Mouse (Mus musculus) thymus, adult 2 months (tissue): ENCODE measurements around the gene Slfn14. TPM values are rescaled to one million over a fixed set of nuclear protein-coding genes. Genes with fewer than 3 reads are reported as not detected.

Experiments
- DNase-seq: peaks from one replicate; pipeline ENCODE4 v3.0.0; 2021
- H3K27ac ChIP-seq: fragments of 200-500 bp; 2 replicates; pipeline ENCODE4 v1.5.1; 2012; ENCODE audit warnings: low read length, control low read depth; ENCODE audit not compliant: control insufficient read depth, insufficient read depth
- H3K27me3 ChIP-seq: fragments of 200-500 bp; 2 replicates; pipeline ENCODE4 v1.6.1; 2012; ENCODE audit warnings: mild to moderate bottlenecking, low read length, moderate library complexity, mixed read lengths; ENCODE audit not compliant: control insufficient read depth, insufficient read depth
- H3K36me3 ChIP-seq: fragments of 200-500 bp; 2 replicates; pipeline ENCODE4 v1.6.1; 2012; ENCODE audit warnings: mild to moderate bottlenecking, low read length, moderate library complexity; ENCODE audit not compliant: control insufficient read depth, insufficient read depth
- H3K4me1 ChIP-seq: fragments of 200-500 bp; replicated peaks from 2 replicates; pipeline ENCODE4 v1.6.1; 2012; ENCODE audit warnings: low read length; ENCODE audit not compliant: control insufficient read depth, insufficient read depth
- H3K4me3 ChIP-seq: fragments of 200-500 bp; 2 replicates; pipeline ENCODE4 v1.5.1; 2012; ENCODE audit warnings: mild to moderate bottlenecking, low read length, control low read depth, moderate library complexity; ENCODE audit not compliant: control insufficient read depth, insufficient read depth
- CTCF ChIP-seq: fragments of 200-500 bp; IDR thresholded peaks from 2 replicates; pipeline ENCODE4 v1.5.1; 2012; ENCODE audit warnings: mild to moderate bottlenecking, control low read depth, low read length, moderate library complexity, borderline replicate concordance; ENCODE audit not compliant: control insufficient read depth, poor library complexity, insufficient read depth; ENCODE audit errors: extremely low read depth
- POLR2A ChIP-seq: fragments of 200-500 bp; IDR thresholded peaks from 2 replicates; pipeline ENCODE4 v1.6.1; 2012; ENCODE audit warnings: mild to moderate bottlenecking, low read length, control low read depth, moderate library complexity; ENCODE audit not compliant: control insufficient read depth, poor library complexity, insufficient read depth; ENCODE audit errors: extremely low read depth
- WGBS: fragments of 180-500 bp; shearing (Covaris S2); methylation state at CpG from one replicate; pipeline ENCODE4 v1.1.7; 2018; 5-methylcytosine and 5-hydroxymethylcytosine counted together
- polyA plus RNA-seq: library from polyadenylated mRNA; depleted of rRNA; stranded (reverse); fragments of >200 nt; gene quantifications from 2 replicates; pipeline ENCODE4 v1.2.3, GENCODE M21; 2012

Slfn14 gene
- polyA plus RNA-seq, 1 experiment, result not detected

DNA sequence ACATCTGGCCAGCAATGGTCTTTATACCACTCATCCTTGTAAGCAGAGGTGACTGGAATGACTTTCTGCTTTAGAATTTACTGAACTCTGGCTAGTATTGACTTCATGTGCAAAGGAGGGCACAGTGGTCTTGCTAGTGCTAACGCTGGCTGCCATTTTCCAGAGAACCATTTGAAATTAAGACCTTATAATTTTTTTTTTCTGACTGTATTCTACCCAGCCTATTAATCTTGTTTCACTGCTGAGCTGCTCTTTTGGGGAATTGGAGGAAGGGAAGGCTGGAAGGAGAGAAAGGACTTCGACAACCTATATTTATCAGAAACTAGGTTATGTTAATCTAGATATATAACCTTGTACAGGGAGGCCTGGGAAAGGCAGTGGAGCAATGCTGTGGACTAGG, 18.0 kb upstream of the Slfn14 start:
- TF ChIP-seq POLR2A (no peak), CTCF (no peak)
- no peak for DNase-seq
- H3K4me3 ChIP-seq, result no peak overlapping the region
- WGBS, result 96% methylated on average over 2 of the region's 2 CpGs
- H3K27me3 ChIP-seq, result no peaks in the 10 kb centered on the region
- H3K36me3 ChIP-seq, result 0 out of 2 replicates have a peak, but pooled peaks cover 4% of the 10 kb centered on the region
- H3K27ac ChIP-seq, result no peak overlapping the region
- H3K4me1 ChIP-seq, result peaks cover 3% of the 10 kb centered on the region

DNA sequence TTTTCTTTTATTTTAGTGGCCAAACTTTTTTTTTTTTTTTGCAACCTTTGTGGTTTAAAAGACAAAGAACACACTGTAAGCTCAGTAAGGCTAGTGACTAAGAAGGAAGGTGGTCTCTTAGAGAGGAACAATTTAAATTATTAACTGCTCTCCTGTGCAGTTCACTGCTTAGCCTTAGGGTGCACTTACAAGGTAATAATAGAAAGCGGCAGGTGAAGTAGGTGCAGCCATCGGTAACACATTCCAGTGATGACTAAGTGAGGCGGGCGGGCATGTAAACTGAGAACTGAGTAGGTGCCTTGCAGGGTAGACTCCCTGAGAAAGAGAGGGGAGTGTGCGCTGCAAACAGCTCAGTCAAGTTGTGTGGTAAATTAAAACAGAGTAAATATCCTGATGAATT, 17.2 kb upstream of the Slfn14 start:
- 0 out of 2 replicates have a peak, but pooled peaks cover 3% of the 10 kb centered on the region for H3K36me3 ChIP-seq
- no peak overlapping the region for H3K27ac ChIP-seq
- no peak overlapping the region for H3K4me3 ChIP-seq
- H3K4me1 ChIP-seq, result peaks cover 3% of the 10 kb centered on the region
- no peaks in the 10 kb centered on the region for H3K27me3 ChIP-seq
- TF ChIP-seq POLR2A, result no peak
- TF ChIP-seq CTCF, result no peak
- 83% methylated on average over 5 of the region's 5 CpGs for WGBS
- DNase-seq, result no peak

DNA sequence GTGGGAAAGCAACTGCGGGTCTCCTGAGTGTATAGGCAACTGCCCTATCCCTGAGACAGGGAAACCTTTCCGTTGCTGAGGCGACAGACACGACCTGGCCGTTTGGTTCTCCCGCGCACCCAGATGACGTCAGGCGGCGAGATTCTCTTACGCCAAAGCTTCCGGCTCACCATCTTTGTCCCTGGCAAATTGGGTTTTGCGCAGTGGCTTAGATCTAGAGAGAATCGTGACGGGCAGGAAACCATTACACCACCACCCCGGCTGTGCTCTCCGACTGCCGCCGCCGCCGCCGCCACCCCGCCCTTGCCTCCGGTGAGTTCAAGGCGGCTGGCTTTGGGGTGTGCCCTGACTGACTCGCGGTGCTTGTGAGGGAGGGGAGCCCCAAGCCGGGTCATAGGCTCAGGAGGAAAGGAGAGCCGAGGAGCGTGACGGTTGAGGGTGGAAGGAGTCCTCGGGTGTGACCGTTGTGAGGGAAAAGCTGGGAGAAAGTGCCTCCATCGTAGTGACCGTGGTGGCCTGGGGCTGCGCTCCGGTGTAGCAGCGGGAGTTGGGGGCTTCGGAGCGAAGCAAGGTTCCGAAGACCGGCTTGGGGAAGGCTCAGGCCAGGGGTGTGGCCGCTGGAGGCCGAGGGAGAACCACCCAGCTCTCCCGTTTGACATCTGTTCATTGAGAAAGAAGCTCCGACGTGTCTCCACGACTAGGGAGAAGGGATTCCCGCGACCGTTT, 16.2 kb upstream of the Slfn14 start, which contains the start of gene Pex12:
TSS of gene Pex12 (minus strand) at position 61 of the 726 bp plus-strand sequence.
- no peaks in the 10 kb centered on the region for H3K27me3 ChIP-seq
- peak within 1 kb of the TSS; percentile 93 for H3K4me3 ChIP-seq
- H3K27ac ChIP-seq, result peak within 1 kb of the TSS; percentile 73
- H3K4me1 ChIP-seq, result peaks cover 6% of the 10 kb centered on the region
- TF ChIP-seq CTCF (no peak), POLR2A (no peak)
- WGBS, result under 1% methylated on average over 51 of the region's 51 CpGs
- no peaks in the 10 kb centered on the region for H3K36me3 ChIP-seq
- peak; percentile 94 for DNase-seq

DNA sequence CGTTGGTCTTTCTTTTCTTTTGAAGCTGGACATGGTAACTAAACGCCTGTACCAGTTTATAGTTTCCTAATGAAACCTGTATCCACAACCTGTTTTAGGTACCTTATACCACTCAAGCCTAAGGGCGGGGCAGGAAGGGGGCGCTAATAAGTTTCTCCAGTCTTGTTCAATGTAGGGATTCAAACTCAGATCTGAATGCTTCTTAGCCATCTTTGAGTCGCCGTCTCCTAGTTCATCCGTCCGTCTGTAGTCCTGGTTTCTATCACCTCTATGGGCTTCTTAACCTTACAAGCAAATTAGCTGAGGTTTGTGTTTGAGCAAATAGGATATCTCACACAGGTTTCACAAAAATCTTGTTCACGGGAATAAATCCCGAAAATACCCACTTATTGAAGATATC, 15.6 kb upstream of the Slfn14 start:
- peak overlapping the region; percentile 93 for H3K4me3 ChIP-seq
- DNase-seq, result peak; percentile 46
- TF ChIP-seq POLR2A (no peak), CTCF (no peak)
- H3K4me1 ChIP-seq, result peaks cover 8% of the 10 kb centered on the region
- 5% methylated on average over 10 of the region's 10 CpGs for WGBS
- H3K36me3 ChIP-seq, result no peaks in the 10 kb centered on the region
- 0 out of 2 replicates have a peak overlapping the region, but pooled peaks have one; percentile 16 for H3K27ac ChIP-seq
- H3K27me3 ChIP-seq, result no peaks in the 10 kb centered on the region

DNA sequence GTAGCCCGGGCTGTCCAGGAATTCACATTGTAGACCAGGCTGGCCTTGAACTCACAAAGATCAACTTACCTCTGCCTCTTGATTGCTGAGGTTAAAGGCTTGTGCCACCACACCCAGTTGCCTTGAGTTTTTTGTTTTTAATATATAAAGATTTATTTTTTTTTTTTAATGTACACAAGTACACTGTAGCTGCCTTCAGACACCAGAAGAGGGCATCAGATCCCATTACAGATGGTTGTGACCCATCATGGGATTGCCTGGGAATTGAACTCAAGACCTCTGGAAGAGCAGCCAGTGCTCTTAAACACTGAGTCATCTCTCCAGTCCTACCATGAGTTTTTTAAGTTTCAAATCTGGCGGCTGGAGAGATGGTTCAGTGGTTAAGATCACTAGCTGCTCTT, 14.9 kb upstream of the Slfn14 start:
- Histone ChIP-seq H3K27ac (no peak overlapping the region), H3K36me3 (no peaks in the 10 kb centered on the region), H3K27me3 (no peaks in the 10 kb centered on the region), H3K4me1 (peaks cover 8% of the 10 kb centered on the region), H3K4me3 (no peak overlapping the region)
- TF ChIP-seq CTCF (no peak), POLR2A (no peak)
- DNase-seq, result no peak
- 83% methylated on average over 2 of the region's 2 CpGs for WGBS

DNA sequence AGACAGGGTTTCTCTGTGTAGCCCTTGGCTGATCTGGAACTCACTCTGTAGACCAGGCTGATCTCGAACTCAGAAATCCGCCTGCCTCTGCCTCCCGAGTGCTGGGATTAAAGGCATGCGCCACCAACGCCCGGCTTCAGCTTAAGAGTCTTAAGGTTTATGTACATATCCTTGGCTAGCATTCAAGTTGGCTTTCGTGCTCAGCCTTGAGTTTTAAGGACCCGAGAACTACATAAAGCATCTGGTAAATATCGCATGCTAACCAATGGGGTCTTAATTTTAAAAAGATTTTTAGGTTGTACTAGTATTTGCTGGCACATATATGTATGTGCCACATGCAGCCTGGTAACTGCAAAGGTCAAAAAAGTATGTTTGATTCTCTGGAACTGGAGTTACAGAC, 13.2 kb upstream of the Slfn14 start:
- no peak for DNase-seq
- 97% methylated on average over 9 of the region's 9 CpGs for WGBS
- H3K4me3 ChIP-seq, result no peak overlapping the region
- H3K36me3 ChIP-seq, result no peaks in the 10 kb centered on the region
- peaks cover 8% of the 10 kb centered on the region for H3K4me1 ChIP-seq
- no peaks in the 10 kb centered on the region for H3K27me3 ChIP-seq
- no peak for TF ChIP-seq CTCF
- TF ChIP-seq POLR2A, result no peak
- H3K27ac ChIP-seq, result no peak overlapping the region
